Mouse (Mus musculus): Measurements from ENCODE around the gene Alg5. TPM values are rescaled to one million over a fixed set of nuclear protein-coding genes. Genes with fewer than 3 reads are reported as not detected.
A peak's percentile ranks its signal among the peaks of the same experiment; 100 is the strongest.
"Not testable (repeated sequence)": the region's sequence is repeated elsewhere in the genome, so short reads cannot be mapped to it uniquely, and the experiment has no call there.

Alg5 gene
- polyA plus RNA-seq (2015; fragmentation: Nextera tagmentation; extraction: Ambion mirVana): 44.7 and 45.4 TPM in 2 replicates

GRCm38 (mm10) chr3:54735247-54736046 lies at the start of gene Alg5, which contains the start of gene Exosc8:
Gene Alg5, plus strand, starts transcription at chr3:54735539.
Gene Exosc8, minus strand, starts transcription at chr3:54735393.
- Histone ChIP-seq H3K4me3 (peak within 1 kb of the TSS; percentile 83), H3K36me3 (ENCODE audit: poor library complexity, severe bottlenecking) (peaks cover 46% of the 10 kb centered on the region), H3K9me3 (replicated peaks) (no peaks in the 10 kb centered on the region), H3K4me1 (peaks cover 12% of the 10 kb centered on the region), H3K4me2 (peak within 1 kb of the TSS; percentile 90), H3K9ac (peak within 1 kb of the TSS; percentile 93), H3K27me3 (no peaks in the 10 kb centered on the region), H3K27ac (peak within 1 kb of the TSS; percentile 98)
- peak; percentile 94 for ATAC-seq
- WGBS: under 1% methylated on average over 54 of the region's 65 CpGs

DNA sequence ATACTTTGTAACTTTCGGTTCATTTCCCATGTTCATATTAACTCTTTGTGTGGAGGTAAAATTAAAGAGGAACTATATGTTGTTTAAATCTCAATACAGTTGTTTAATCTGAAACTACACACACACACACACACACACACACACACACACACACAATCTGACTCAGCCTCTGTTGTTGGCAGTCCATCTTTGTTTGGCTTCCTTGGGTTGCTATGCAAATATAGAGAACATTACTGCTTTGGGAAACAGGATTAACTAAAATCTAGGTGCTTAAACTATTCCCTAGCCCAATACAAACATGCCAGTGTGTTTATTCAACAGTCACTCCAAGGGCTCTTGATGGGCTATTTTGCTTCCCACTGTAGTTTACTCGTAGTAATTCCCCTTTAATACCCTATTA lies 48.1 kb upstream of the Alg5 start:
- Histone ChIP-seq H3K4me2 (no peak overlapping the region), H3K4me3 (no peak overlapping the region), H3K36me3 (ENCODE audit: poor library complexity, severe bottlenecking) (no peaks in the 10 kb centered on the region), H3K4me1 (no peaks in the 10 kb centered on the region), H3K27me3 (0 out of 2 replicates have a peak, but pooled peaks cover 6% of the 10 kb centered on the region), H3K27ac (no peak overlapping the region), H3K9me3 (replicated peaks) (no peaks in the 10 kb centered on the region), H3K9ac (no peak overlapping the region)
- 65% methylated on average over 2 of the region's 2 CpGs for WGBS
- no peak for ATAC-seq

DNA sequence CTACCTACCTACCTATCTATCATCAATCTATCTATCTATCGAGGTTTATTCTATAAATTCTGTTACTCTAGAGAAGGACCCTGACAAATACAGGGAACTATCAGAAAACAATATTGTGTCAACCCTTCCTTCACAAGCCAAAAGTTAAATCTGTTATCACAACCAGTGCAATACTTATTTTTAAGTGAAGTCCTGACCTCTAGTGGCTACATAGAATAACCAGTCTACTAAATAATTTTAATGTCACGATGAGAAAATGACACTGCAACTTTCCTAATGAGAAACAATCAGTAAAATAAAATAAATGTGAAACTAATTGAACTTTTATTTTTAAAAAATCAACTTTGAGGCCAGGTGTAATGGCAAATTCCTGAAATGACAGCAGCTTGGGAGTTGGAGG lies 46.2 kb upstream of the Alg5 start:
- no peak overlapping the region for H3K4me2 ChIP-seq
- H3K27me3 ChIP-seq: 0 out of 2 replicates have a peak, but pooled peaks cover 6% of the 10 kb centered on the region
- no peak overlapping the region for H3K27ac ChIP-seq
- no peak overlapping the region for H3K9ac ChIP-seq
- no peak overlapping the region for H3K4me3 ChIP-seq
- no peak for ATAC-seq
- 59% methylated on average over 2 of the region's 2 CpGs for WGBS
- H3K36me3 ChIP-seq (ENCODE audit: poor library complexity, severe bottlenecking): no peaks in the 10 kb centered on the region
- no peaks in the 10 kb centered on the region for H3K9me3 ChIP-seq (replicated peaks)
- H3K4me1 ChIP-seq: peaks cover 3% of the 10 kb centered on the region; the same call in 1 of the 2 replicates

GRCm38 (mm10) chr3:54692202-54693055 lies 42.9 kb upstream of the Alg5 start, which contains the start of gene Supt20:
Gene Supt20, plus strand, starts transcription at chr3:54692807.
- peaks cover 10% of the 10 kb centered on the region for H3K4me1 ChIP-seq
- H3K27me3 ChIP-seq: 0 out of 2 replicates have a peak, but pooled peaks cover 6% of the 10 kb centered on the region
- H3K27ac ChIP-seq: peak within 1 kb of the TSS; percentile 51
- H3K36me3 ChIP-seq (ENCODE audit: poor library complexity, severe bottlenecking): peaks cover 20% of the 10 kb centered on the region
- H3K9ac ChIP-seq: peak within 1 kb of the TSS; percentile 73
- ATAC-seq: peak; percentile 100
- H3K4me3 ChIP-seq: peak within 1 kb of the TSS; percentile 71
- 2% methylated on average over 61 of the region's 65 CpGs for WGBS
- no peaks in the 10 kb centered on the region for H3K9me3 ChIP-seq (replicated peaks)
- H3K4me2 ChIP-seq: peak within 1 kb of the TSS; percentile 73

DNA sequence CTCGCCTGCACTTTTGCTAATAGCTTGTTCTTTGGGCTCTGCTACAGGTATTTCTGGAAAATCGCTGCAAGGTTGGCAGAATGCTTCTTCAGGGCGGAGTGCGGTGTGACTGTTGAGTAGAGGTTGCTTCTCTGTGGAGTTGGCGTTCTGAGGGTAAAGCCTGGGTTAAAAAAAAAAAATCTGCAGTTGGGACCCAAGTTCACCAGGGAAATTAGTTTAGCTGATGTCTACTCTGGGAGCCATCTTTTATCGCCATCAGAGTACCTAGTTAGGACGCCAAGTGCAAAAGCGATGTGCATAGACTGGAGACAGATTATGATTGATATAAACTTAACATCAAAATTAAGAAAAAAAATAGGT lies 42.3 kb upstream of the Alg5 start:
- peak overlapping the region; percentile 71 for H3K4me3 ChIP-seq

DNA sequence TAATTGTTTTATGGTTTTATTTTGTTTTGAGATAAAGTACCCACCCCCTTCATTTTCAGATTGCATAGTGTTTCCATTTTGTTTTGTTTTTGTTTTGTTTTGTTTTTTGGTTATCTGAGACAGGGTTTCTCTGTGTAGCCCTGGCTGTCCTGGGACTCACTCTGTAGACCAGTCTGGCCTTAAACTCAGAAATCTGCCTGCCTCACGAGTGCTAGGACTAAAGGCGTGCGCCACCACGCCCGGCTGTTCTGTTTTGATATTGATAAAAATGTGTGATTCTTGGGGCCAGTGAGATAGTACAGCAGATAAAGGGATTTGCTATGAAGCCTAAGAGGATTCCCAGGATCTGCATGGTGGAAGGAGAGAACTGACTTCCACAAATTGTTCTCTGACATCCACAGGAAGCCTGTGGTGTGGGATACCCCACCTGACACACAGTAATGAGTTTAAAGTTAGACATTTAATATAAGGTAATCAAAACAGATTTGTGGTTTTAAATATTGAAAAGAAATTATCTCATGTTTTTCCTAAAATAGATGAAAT lies 35.5 kb upstream of the Alg5 start:
- WGBS: 93% methylated on average over 5 of the region's 5 CpGs
- ATAC-seq: no peak
- H3K4me1 ChIP-seq: no peaks in the 10 kb centered on the region
- H3K4me3 ChIP-seq: no peak overlapping the region
- no peaks in the 10 kb centered on the region for H3K27me3 ChIP-seq
- H3K9me3 ChIP-seq (replicated peaks): no peaks in the 10 kb centered on the region
- H3K9ac ChIP-seq: no peak overlapping the region
- no peak overlapping the region for H3K27ac ChIP-seq
- peaks cover 76% of the 10 kb centered on the region for H3K36me3 ChIP-seq (ENCODE audit: poor library complexity, severe bottlenecking)
- no peak overlapping the region for H3K4me2 ChIP-seq

More for the DNA sequence above, 42.3 kb upstream of the Alg5 start:
- peak overlapping the region; percentile 51 for H3K27ac ChIP-seq
- ATAC-seq: no peak
- peak overlapping the region; percentile 73 for H3K4me2 ChIP-seq
- H3K4me1 ChIP-seq: peaks cover 10% of the 10 kb centered on the region
- WGBS: under 1% methylated on average over 8 of the region's 8 CpGs
- H3K27me3 ChIP-seq: 0 out of 2 replicates have a peak, but pooled peaks cover 6% of the 10 kb centered on the region
- H3K9ac ChIP-seq: peak overlapping the region; percentile 73
- peaks cover 26% of the 10 kb centered on the region for H3K36me3 ChIP-seq (ENCODE audit: poor library complexity, severe bottlenecking)
- H3K9me3 ChIP-seq (replicated peaks): no peaks in the 10 kb centered on the region

- peaks cover 82% of the 10 kb centered on the region for H3K36me3 ChIP-seq (ENCODE audit: poor library complexity, severe bottlenecking)
- 98% methylated on average over 8 of the region's 8 CpGs for WGBS
- not testable (repeated sequence) for H3K9me3 ChIP-seq (replicated peaks)
These were observed 31.2 kb upstream of the Alg5 start for GRCm38 (mm10) chr3:54704106-54704505.

DNA sequence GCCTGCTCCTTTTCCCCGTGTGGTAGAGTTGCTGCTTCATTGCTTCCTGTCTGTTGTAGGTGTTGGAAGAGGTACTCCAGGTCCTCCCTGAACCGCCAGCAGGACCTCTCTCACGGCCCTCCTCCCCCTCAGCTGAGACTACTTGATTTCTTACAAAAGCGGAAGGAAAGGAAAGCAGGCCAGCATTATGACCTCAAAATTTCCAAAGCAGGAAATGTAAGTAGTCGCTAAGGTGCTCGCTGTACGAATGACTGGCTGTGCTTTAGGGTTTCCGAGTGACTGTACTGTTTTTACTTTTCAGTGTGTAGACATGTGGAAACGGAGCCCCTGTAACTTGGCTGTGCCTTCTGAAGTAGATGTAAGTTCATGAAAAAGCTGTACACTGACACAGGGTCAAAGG lies 26.4 kb upstream of the Alg5 start:
- Histone ChIP-seq H3K27ac (no peak overlapping the region), H3K9ac (no peak overlapping the region), H3K4me3 (no peak overlapping the region), H3K9me3 (replicated peaks) (no peaks in the 10 kb centered on the region), H3K4me1 (no peaks in the 10 kb centered on the region), H3K36me3 (ENCODE audit: poor library complexity, severe bottlenecking) (peaks cover 84% of the 10 kb centered on the region), H3K4me2 (no peak overlapping the region), H3K27me3 (no peaks in the 10 kb centered on the region)
- WGBS: 91% methylated on average over 9 of the region's 9 CpGs
- ATAC-seq: no peak

More at GRCm38 (mm10) chr3:54704106-54704505, 31.2 kb upstream of the Alg5 start:
- not testable (repeated sequence) for H3K27ac ChIP-seq, H3K9ac ChIP-seq, H3K4me1 ChIP-seq, H3K4me3 ChIP-seq, H3K4me2 ChIP-seq, ATAC-seq, H3K27me3 ChIP-seq

- no peaks in the 10 kb centered on the region for H3K27me3 ChIP-seq
- peaks cover 82% of the 10 kb centered on the region for H3K36me3 ChIP-seq (ENCODE audit: poor library complexity, severe bottlenecking)
- WGBS: 95% methylated on average over 6 of the region's 6 CpGs
- ATAC-seq: no peak
- no peaks in the 10 kb centered on the region for H3K4me1 ChIP-seq
- H3K4me3 ChIP-seq: no peak within 1 kb of the TSS
- H3K9me3 ChIP-seq (replicated peaks): no peaks in the 10 kb centered on the region
- H3K9ac ChIP-seq: no peak within 1 kb of the TSS
- no peak within 1 kb of the TSS for H3K27ac ChIP-seq
- no peak within 1 kb of the TSS for H3K4me2 ChIP-seq
These were observed 21.1 kb upstream of the Alg5 start, which contains the start of gene Gm21958 for GRCm38 (mm10) chr3:54714253-54714652. Gene Gm21958, minus strand, starts transcription at chr3:54714353.

DNA sequence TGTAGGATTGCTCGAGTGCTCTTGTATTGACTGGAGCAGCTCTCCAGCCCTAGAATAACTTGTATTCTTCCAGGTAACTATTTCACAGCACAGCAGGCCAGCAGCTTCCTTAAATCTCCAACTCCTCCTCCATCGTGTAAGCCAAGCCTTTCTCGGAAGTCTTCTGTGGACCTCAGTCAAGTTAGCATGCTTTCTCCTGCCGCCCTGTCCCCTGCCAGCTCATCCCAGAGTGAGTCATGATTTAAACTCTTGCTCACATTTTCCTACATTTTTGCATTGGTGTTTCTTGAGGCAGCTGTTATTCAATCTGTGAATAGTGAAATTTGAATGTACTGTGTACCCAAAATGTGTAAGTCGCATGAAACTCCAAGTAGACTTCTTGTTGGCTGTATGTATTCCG lies 19.9 kb upstream of the Alg5 start:
- H3K9ac ChIP-seq: no peak overlapping the region
- no peak overlapping the region for H3K4me2 ChIP-seq
- H3K4me3 ChIP-seq: no peak overlapping the region
- no peak overlapping the region for H3K27ac ChIP-seq
- no peaks in the 10 kb centered on the region for H3K4me1 ChIP-seq
- no peaks in the 10 kb centered on the region for H3K27me3 ChIP-seq
- 97% methylated on average over 6 of the region's 6 CpGs for WGBS
- peaks cover 72% of the 10 kb centered on the region for H3K36me3 ChIP-seq (ENCODE audit: poor library complexity, severe bottlenecking)
- no peak for ATAC-seq
- H3K9me3 ChIP-seq (replicated peaks): no peaks in the 10 kb centered on the region

DNA sequence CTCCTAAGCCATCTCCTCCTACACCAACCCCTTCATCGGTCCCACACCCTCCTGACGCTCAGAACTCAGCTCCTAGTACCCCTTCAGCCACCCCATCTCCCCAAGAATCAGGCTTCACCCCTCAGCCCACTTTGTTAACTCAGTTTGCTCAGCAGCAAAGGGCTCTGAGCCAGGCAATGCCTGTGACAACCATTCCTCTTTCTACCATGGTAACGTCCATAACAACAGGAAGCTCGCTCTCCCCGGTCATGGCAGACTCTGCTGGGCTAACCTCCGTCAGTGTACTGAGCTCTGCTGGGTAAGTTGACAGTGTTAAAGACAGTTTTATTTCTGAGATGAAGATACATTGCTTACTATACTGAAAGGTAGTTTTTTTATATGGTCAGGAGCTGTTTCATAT lies 18.0 kb upstream of the Alg5 start:
- H3K36me3 ChIP-seq (ENCODE audit: poor library complexity, severe bottlenecking): peaks cover 71% of the 10 kb centered on the region
- no peaks in the 10 kb centered on the region for H3K4me1 ChIP-seq
- H3K9ac ChIP-seq: no peak overlapping the region
- H3K4me2 ChIP-seq: no peak overlapping the region
- no peak for ATAC-seq
- WGBS: 82% methylated on average over 6 of the region's 6 CpGs
- no peak overlapping the region for H3K27ac ChIP-seq
- H3K27me3 ChIP-seq: no peaks in the 10 kb centered on the region
- H3K9me3 ChIP-seq (replicated peaks): no peaks in the 10 kb centered on the region
- H3K4me3 ChIP-seq: no peak overlapping the region

GRCm38 (mm10) chr3:54718947-54719346 lies 16.4 kb upstream of the Alg5 start:
- no peak overlapping the region for H3K4me3 ChIP-seq
- no peak overlapping the region for H3K4me2 ChIP-seq
- H3K27ac ChIP-seq: no peak overlapping the region
- no peaks in the 10 kb centered on the region for H3K9me3 ChIP-seq (replicated peaks)
- 66% methylated on average over 3 of the region's 3 CpGs for WGBS
- H3K9ac ChIP-seq: no peak overlapping the region
- peaks cover 80% of the 10 kb centered on the region for H3K36me3 ChIP-seq (ENCODE audit: poor library complexity, severe bottlenecking)
- H3K27me3 ChIP-seq: no peaks in the 10 kb centered on the region
- ATAC-seq: no peak
- H3K4me1 ChIP-seq: no peaks in the 10 kb centered on the region

Data from forebrain, embryonic 13.5 days (tissue).